Mouse (Mus musculus): Measurements from ENCODE around the gene Lsm3.
"Not testable (repeated sequence)": the region's sequence is repeated elsewhere in the genome, so short reads cannot be mapped to it uniquely, and the experiment has no call there.

The Lsm3 gene

DNA sequence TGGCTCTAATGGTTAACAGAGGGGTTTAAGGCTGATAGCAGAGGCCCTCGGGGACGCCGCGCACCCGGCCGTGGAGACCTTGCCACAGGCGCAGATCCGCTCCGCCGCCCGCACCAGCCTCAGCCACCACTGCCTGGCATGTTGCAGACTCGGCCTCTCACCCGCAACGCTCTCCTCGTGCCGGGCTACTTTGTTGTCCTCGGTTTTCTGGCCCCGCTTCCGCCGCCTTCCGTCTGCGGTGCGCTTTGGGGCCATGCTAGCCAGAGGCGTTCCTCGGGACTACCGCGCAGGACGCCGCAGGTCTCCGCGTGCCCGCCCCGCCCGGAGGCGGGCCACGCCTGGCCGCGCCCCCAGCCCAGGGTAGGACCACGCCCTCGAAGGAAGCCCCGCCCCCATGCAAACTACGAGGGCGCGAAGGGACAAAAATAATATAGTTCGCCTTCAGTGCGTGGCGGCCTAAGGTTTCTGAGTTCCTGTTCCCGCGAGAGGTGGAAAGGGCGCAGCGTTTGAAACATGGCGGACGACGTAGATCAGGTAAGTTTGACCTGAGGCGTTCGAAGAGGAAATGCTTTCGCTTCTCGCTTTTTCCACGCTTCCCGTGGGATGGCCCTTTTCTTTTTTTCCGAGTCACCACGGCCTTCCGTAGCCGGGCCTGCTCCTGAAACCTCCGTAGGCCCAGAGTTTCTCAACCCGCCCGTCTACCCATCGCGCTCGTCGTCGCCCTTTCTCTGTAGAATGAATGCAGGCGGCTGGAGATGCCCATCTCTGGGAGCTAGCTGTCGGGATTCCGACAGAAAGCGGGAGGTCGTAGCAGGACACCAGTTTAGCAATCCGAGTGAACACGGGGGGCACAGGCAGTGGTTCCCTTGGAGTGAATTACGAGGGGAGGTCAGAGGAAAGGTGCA, at the start of gene Lsm3, which contains the start of gene Xpc:
Lsm3 (plus strand) TSS at position 384 of the 905 bp plus-strand sequence.
Xpc (minus strand) TSS at position 344 of the 905 bp plus-strand sequence.
- peak; percentile 95 for DNase-seq (ENCODE audit: low read depth, low spot score)

DNA sequence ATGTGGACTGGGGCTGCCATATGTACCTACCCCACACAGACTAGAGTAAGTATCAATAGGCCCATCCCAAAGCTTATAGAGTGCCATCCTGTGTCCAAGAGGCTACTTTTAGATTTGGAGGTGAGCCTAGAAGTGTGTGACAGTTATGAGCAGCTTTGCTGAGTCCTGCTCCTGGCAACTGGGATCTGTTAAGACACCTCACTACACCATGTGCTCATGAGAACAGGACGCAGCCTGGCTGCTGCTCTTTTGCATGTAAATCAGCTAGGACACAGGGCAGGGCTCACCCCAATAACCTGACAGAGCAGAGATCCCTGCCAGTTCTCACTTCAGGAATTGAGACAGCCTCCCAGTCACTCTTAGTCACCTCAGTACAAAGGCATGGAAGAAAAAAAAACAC, 48.6 kb upstream of the Lsm3 start:
- no peak for DNase-seq (ENCODE audit: low read depth, low spot score)

DNA sequence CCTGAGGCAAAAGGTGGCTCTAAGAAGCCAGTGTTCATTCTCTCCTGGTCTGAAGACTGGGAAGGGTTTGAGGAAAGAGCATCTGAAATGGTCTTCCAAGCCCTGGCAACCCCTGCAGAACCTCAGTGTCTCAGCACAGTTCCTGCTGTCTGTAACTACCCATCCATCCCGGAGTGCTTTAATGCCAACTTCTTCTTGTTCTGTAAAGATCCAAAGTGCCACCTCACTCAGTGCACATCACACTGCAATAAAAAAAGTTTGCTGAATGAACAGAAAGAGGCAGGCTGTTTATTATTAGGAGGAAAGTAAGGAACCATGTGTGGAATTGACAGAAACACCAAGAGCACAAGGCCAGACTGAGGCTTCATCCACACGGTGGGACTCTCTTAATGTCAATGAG, 45.0 kb upstream of the Lsm3 start:
- DNase-seq (ENCODE audit: low read depth, low spot score): no peak

DNA sequence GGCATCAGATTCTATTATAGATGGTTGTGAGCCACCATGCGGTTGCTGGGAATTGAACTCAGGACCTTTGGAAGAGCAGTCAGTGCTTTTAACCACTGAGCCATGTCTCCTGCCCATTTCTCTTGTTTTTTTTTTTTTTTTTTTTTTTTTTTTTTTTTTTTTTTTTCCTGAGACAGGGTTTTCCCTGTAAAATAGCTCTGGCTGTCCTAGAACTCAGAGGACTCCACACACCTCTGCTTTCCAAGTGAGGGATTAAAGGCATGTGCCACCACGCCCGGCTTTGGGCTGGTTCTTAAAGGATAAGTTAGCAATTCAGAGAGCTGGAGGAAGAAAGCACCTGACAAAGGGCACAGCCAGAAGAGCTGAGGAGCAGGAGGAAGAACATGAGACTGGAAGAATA, 44.3 kb upstream of the Lsm3 start:
- DNase-seq (ENCODE audit: low read depth, low spot score): not testable (repeated sequence)

DNA sequence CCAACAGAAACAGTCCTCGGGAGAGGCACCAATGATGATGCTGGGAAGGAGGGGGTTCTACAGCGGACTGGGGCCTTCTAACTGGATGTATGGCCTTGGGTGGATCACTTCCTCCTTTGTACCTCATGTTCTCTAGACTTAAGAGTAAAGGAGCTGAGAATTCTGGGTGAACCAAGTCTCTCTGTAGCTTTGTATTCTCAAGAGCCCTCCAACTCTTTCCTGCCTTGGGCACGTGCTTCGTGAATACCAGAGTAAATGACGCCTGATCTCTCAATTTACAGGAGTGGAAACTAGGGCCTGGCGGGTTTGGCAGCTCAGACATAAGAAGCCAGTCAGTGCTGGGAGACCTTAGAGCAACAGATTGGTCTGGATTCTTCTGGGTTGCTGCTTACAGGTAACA, 43.4 kb upstream of the Lsm3 start:
- DNase-seq (ENCODE audit: low read depth, low spot score): no peak

DNA sequence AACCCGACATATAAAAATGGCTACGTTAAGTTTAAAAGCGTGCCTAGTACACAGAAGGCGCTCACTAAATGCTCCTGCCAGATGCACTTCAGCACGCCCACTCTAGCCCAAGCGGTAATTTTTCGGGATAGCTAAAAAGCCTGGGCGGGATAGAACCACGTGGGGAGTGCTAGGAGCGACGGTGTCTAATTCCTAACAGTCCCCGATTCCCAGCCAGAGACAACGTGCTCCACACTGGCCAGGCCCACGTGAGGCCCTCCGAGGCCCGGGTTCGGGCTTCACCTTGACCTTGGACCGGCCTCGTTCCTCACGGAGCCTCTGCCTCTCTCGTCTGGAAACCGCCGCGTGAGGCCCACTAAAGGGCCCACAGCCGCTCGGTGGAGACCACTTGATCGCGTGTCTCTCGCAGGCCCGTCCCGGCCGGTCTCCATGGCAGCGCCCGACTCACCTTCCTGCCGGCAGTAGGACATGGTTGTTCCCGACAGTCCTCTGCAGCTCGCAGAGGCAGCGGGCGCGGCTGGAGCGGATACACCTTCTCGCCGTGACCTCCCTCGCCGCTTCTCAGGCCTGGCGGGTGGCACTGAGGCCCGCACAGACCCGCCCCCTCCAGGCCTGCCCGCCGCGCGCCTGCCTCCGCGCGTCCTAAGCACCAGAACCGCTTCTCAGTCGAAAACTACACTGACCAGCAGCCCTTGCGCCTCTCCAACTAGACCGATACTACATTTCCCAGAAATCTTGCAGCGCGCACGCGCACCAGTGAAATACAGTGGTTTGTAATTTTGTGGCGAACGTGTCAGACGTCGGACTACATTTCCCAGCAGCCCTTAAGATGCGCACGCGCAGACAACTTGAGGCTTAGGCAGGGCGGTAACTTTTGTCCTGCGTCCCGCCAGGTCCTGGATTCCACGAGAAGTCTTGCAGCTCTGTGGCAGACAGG, 42.6 kb upstream of the Lsm3 start, which contains the start of the genes Chchd4 and Tmem43:
Chchd4 (minus strand) TSS at position 679 of the 937 bp plus-strand sequence.
Tmem43 (plus strand) TSS at position 836 of the 937 bp plus-strand sequence.
- peak; percentile 99 for DNase-seq (ENCODE audit: low read depth, low spot score)

DNA sequence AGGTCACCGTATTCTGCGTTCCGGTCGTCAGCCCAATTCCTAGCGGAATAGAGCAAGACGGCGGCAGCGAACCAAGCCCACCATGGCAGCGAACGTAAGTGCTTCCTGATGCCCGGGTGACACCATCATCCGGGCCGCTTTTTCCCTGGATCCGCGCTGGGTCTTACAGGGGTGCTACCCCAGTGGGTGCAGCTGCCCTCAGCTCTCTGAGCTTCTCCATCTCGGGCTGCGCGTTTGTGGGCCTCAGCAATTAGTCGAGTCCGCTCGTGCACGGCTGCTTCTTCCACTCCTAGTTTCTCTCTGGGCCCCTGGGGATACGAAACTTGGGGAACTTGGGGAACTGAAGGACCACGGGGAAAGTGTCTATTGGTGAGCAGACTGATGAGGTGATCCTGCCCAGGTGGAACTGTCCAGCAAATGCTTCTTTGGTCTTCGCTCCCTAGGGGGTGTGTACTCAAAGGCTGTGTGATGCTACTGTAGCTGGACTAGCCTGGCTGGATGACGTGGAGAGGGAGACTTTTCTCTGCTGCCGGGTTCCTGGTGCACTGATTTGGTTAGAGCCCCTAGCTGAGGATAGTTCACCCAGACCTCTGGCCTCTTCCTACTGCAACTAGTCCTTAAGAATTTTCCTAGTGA, 41.8 kb upstream of the Lsm3 start:
- no peak for DNase-seq (ENCODE audit: low read depth, low spot score)

DNA sequence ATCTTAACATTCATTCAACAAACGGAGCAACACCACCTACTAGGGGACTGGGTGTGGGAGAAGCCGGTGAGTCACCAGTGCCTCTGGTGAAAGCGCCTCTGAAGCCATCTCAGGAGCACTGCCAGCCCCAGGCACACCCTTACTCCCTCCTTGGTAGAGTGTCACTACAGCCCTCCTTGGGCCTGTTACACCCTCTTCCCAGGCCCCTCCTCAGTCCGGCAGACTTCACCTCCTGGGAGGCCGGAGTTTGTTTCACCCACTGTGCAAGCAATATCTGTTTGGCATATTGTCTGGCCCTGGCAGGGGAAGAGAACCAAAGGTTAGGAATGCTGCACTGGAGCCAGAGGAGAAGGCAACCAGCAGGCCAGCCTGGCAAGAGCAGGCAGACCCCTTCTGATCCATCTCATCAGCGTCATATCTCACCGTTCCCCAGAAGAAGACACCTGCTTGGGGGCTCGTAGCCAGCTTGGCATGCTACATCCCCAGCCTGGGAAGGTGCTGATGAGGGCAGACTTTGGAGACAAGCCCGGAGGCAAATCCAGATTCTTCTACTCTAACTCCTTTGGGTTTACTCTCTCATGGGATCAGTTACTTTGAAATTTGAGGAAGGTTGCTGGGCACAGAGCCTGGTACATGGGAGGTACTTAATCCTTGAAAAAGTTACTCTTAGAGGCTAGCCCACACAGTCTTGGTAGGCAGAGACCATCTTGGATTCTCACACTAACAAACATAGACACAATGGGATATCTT, 41.1 kb upstream of the Lsm3 start:
- DNase-seq (ENCODE audit: low read depth, low spot score): no peak

DNA sequence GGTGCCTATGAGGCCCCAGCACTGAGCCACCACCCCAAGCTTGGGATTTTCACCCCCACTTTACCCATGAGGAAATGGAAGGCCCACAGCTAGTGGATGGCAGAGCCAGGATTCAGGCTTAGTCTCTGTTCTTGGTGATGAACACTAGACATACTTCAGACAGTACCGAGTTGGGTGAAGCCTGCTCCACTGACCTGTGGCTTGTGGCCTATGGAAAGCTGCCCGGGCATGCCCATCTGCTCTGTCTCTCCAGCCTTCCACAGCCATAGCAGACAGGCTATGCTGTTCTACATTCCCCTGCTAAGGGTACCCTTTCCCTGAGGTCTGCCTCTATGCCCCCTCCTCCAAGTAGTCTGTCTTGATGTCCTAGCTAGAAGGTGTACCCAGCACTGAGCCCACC, 39.2 kb upstream of the Lsm3 start:
- DNase-seq (ENCODE audit: low read depth, low spot score): no peak

DNA sequence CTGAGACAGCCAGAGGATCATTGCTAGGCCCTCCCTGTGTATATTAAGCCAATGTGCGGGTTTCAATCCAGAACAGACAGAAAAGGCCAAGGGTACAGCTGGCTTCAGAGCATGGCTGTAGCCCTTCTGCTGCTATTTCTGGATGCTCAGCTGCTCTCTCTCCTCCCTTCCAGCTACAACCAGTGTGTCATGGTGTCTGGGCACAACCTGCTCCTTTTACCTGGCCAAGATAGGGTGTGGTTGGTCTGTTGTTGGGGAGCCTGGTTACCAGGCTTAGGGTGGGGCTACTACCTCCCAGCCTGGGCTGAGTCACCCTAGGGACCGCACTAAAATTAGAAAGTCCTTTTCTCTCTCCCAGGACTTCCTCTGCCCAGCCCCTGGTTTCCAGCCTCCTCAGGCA, 32.4 kb upstream of the Lsm3 start:
- no peak for DNase-seq (ENCODE audit: low read depth, low spot score)

DNA sequence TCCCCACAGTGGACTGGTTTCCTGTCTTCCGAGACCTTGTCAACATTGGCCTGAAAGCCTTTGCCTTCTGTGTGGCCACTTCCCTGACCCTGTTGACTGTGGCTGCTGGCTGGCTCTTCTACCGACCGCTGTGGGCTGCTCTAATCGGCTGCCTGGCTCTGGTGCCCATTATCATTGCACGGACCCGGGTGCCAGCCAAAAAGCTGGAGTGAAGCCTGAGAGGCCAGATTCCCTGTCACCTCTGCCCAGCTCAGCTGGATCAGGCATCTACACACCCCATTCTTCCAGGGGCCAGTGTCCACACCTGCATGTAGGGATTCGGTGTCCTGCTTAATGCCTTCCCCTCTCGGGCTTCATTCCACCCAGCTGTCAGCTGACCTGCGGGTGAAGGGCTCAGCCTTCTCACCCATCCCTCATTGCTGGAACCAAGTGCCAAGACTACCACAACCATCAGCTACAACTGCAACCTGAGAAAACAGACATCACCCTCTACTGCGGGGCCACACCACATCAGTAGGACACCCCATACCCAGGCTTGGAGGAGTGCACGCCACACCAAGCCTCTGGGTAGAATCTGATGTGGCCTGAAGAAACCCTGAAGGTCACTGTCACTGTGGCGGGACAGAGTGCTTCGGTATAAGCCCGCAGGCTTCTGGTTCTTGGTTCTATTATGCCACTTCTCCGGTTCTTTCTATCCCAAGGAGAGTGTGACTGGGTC, 28.8 kb upstream of the Lsm3 start:
- DNase-seq (ENCODE audit: low read depth, low spot score): no peak

DNA sequence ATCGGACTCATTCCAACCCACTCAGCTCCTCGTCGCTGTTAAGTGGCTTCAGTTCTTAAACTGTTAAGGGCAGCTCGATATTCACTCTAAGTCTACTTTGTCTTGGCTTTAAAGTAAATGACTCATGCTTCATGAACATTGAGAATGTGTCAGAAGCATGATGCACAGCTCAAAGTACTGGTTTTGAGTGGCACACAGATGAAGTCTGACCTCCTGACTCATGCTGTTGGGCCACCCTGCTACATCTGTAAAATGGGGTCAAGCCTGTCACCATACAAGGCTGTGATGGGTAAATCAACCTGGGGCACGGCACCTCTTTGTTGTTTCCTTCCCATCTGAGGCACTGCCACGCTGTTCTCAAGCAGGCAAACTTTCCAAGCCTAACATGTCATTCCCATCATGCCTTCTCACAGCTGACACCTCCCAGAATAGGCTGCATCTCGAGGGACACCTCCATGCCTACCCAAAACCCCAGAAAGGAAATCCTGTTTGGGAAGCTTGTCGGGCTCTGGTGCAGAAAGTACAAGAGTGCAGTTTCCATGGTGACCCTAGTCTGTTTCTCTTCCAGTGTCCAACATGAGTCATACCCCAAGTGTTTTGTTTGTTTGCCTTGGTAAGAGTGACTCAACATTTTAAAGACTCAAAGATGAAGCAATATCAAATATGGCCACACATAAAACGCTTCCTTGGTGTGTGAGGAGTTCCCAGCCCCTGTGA, 27.1 kb upstream of the Lsm3 start:
- peak; percentile 83 for DNase-seq (ENCODE audit: low read depth, low spot score)

DNA sequence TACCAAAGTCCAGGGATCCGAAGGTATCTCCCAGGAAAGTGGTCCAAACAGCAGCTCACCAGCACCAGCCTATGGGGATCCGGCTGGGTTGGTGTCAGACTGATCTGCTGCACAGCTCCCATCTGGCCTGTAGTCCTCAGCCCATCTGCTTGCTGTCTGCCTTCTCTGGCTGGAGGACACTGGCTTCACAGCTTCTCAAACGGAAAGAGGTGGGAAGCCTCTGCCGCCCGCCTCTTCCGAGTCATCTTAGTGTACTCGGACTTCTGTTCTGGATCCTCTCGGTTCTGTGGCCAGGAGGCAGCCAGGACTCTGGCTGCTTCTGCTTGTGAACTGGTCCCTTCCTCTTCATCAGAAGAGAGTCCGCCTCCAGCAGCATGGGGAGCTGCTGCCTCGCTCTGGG, 25.9 kb upstream of the Lsm3 start:
- no peak for DNase-seq (ENCODE audit: low read depth, low spot score)

DNA sequence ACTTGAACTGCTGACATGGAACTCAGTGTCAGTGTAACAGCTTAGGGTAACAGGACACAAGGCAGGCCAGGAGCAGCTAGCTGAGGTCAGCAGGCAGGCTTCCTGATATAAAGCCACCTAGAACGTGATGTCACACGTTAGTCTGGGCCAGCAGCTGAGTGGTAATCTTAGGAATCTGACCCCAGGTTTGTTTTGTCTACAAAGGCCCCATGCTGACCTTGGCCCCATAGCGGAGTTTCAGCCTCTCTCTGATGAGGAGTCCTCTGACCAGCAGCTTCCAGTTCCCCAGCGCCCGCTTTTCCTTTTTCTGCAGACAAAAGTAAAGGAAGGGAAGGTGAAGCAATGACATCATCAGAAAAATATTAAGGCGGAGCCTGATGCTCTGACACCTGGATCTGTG, 24.7 kb upstream of the Lsm3 start:
- no peak for DNase-seq (ENCODE audit: low read depth, low spot score)

DNA sequence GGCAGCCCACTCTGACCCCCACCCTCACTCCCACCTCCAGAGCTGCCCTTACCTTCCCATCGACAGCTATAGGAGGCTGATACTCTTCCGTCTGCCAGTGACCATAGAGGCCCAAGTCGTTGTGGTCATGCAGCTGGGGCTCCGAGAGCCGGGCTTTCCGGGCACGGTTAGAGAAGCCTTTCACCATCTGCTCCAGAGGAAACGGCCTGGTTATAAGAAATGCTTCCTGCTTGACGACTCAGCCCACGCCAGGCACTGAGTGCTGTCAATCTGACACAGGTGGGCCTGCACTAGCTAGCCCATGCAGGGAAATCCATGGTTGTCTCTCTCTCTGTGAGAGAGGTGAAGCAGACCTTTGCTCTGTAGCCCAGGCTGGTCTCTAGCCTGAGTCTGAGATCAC, 22.7 kb upstream of the Lsm3 start:
- no peak for DNase-seq (ENCODE audit: low read depth, low spot score)

DNA sequence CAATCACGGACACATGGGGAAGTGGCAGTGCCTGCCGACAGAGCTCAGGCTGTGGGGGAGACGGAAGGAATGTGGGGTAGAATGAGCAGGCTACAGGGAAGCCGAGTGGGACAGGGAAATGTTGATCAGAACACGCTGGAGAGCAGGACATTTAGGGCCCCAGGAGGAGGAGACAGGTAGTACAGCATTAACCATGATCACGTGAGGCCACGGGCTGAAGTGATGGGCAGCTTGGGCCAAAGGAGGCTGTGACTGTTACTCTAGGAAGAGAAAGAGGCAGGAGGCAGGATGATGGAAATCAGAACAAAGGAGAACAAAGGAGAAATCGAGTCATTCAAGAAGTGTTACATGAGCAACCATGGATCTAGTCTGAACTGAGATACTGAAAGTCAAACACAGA, 21.2 kb upstream of the Lsm3 start:
- no peak for DNase-seq (ENCODE audit: low read depth, low spot score)

DNA sequence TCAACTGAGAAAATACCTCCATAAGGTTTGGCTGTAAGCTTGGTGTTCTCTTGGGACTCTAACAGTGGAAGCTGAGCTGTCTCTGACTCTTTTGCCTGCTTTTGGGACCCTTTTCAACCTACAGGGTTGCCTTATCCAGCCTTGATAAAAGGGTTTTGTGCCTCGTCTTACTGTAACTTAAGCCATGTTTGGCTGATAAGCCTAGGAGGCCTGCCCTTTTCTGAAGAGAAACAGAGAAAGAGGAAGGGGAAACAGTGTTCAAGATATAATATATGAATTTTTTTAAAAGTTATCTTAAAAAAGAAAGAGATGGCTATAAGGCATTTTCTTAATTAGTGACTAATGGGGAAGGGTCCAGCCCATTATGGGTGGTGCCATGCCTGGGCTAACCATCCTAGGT, 12.4 kb upstream of the Lsm3 start:
- no peak for DNase-seq (ENCODE audit: low read depth, low spot score)

DNA sequence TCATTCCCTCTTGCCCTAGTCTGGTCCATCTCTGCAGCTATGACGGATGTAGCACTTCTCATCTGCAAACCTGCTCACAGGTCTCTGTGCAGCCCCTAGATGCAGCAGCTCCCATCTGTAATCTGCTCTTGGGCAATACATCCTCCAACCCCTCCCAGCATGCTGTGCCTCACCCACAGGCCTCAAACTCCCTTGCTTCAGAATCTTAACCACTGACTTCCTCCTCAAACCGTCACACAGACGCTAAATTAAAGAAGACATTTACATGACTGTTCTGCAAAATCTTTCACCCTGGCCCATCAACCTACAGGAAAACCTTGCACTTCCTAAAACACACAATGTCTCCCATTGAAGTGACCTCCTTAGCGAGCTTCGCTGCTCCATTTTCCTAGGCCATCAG, 9.7 kb upstream of the Lsm3 start:
- no peak for DNase-seq (ENCODE audit: low read depth, low spot score)

DNA sequence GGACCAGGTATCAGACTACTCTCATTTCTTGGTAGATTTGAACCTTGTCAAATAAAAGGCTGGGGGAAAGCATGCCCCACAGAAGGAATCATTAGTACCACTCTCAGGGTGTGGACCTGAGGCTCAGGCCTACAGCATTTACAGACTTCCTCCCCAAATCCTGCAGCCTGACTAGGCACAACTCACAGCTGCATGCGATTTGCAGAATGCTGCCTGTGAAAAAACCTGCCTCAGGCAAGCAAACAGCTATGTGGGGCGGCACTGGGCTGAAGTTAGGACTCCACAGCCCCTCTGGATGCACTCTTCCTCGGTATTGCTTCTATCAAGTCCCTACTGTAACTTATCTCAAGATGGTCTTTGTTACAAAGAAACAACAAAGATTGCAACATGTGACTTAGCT, 7.7 kb upstream of the Lsm3 start:
- no peak for DNase-seq (ENCODE audit: low read depth, low spot score)

DNA sequence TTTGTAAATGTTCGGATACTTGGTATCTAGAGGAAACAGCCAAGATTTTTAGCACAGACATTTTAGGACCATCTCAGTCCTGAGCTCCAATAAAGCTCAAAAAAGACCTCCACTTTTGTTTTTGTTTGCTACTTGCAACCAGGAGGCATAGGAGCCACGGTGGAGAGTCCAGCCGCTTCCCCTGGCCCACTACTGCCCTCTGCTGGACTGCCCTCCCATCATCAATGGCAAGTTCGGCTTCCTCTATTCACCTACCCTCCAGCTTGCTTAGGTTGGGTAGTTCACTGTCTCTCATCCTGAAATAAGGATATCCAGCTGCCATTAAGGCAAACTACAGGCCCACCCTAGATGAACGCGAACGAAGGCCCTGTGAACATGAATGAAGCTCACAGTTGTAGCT, 6.4 kb upstream of the Lsm3 start:
- DNase-seq (ENCODE audit: low read depth, low spot score): no peak

Data from telencephalon, adult 2 months (tissue).